Mouse (Mus musculus) MEL (cell line): ENCODE measurements around the gene Bclaf1. TPM values are rescaled to one million over a fixed set of nuclear protein-coding genes. Genes with fewer than 3 reads are reported as not detected.

Source experiments
- DNase-seq: peaks from one replicate; pipeline ENCODE4 v3.0.0; 2011; ENCODE audit warnings: low read depth, low spot score
- H3K27ac ChIP-seq: 2 replicates; pipeline ENCODE4 v1.5.1; 2012; ENCODE audit warnings: low read depth, mild to moderate bottlenecking, control low read depth, low read length, moderate library complexity; ENCODE audit not compliant: control insufficient read depth
- H3K27me3 ChIP-seq, 2 experiments: fragments of 150-350 bp in 1 of 2; sonication (generic) in 1 of 2; 2 replicates each; pipeline ENCODE4 v1.6.1; 2012; ENCODE audit warnings: low read length in 2 of 2, mild to moderate bottlenecking in 2 of 2, improper control_type of control experiment in 1 of 2, moderate library complexity in 1 of 2; ENCODE audit not compliant: insufficient read depth in 2 of 2, control insufficient read depth in 1 of 2
- H3K36me3 ChIP-seq, 2 experiments: 2 replicates each; pipeline ENCODE4 v1.6.1; 2012 to 2014; ENCODE audit warnings: low read length in 2 of 2, improper control_type of control experiment in 1 of 2, inconsistent platforms in 1 of 2, mild to moderate bottlenecking in 1 of 2; ENCODE audit not compliant: insufficient read depth in 2 of 2, control insufficient read depth in 1 of 2
- H3K4me1 ChIP-seq, 2 experiments: fragments of 150-350 bp in 1 of 2; sonication (generic) in 1 of 2; 2 replicates each; pipeline ENCODE4 v1.6.1; 2012; ENCODE audit warnings: low read length in 2 of 2, improper control_type of control experiment in 1 of 2, mild to moderate bottlenecking in 1 of 2; ENCODE audit not compliant: insufficient read depth in 2 of 2, control insufficient read depth in 1 of 2
- H3K4me3 ChIP-seq, 2 experiments: fragments of 150-350 bp in 1 of 2; sonication (generic) in 1 of 2; 2 replicates each; pipeline ENCODE4 v1.5.1; 2012; ENCODE audit warnings: low read depth in 2 of 2, low read length in 2 of 2, mild to moderate bottlenecking in 2 of 2, moderate library complexity in 2 of 2, control low read depth in 1 of 2, improper control_type of control experiment in 1 of 2; ENCODE audit not compliant: control insufficient read depth in 1 of 2, insufficient read depth in 1 of 2
- H3K79me2 ChIP-seq: 2 replicates; pipeline ENCODE4 v1.6.1; 2012; ENCODE audit warnings: mild to moderate bottlenecking, low read length, moderate library complexity; ENCODE audit not compliant: control insufficient read depth, poor library complexity, insufficient read depth
- H3K9ac ChIP-seq: 2 replicates; pipeline ENCODE4 v1.6.1; 2012; ENCODE audit warnings: low read depth, mild to moderate bottlenecking, control low read depth, low read length, moderate library complexity; ENCODE audit not compliant: control insufficient read depth, poor library complexity, severe bottlenecking
- H3K9me3 ChIP-seq: fragments of 150-350 bp; sonication (generic); replicated peaks from 2 replicates; pipeline ENCODE4 v1.6.1; 2012; ENCODE audit warnings: mild to moderate bottlenecking, low read length, improper control_type of control experiment, moderate library complexity; ENCODE audit not compliant: insufficient read depth
- CHD1 ChIP-seq: IDR thresholded peaks from 2 replicates; pipeline ENCODE4 v1.6.1; 2012; ENCODE audit warnings: low read depth, mild to moderate bottlenecking, inconsistent platforms, low read length, improper control_type of control experiment
- CHD2 ChIP-seq: IDR thresholded peaks from 2 replicates; pipeline ENCODE4 v1.6.1; 2011; ENCODE audit warnings: low read length, improper control_type of control experiment
- CTCF ChIP-seq, 3 experiments: IDR thresholded peaks in 2 of 3; conservative IDR thresholded peaks in 1 of 3; 2 replicates each; pipeline ENCODE4 v1.5.1; 2011 to 2012; ENCODE audit warnings: low read length in 3 of 3, low read depth in 2 of 3, mild to moderate bottlenecking in 2 of 3, improper control_type of control experiment in 1 of 3, inconsistent platforms in 1 of 3, mixed read lengths in 1 of 3, moderate library complexity in 1 of 3; ENCODE audit not compliant: control insufficient read depth in 1 of 3, insufficient read depth in 1 of 3, poor library complexity in 1 of 3, severe bottlenecking in 1 of 3
- ELF1 ChIP-seq: IDR thresholded peaks from 2 replicates; pipeline ENCODE4 v1.6.1; 2014; ENCODE audit warnings: low read depth, mild to moderate bottlenecking, inconsistent platforms, low read length, improper control_type of control experiment, moderate library complexity
- EP300 ChIP-seq, 2 experiments: IDR thresholded peaks; 2 replicates each; pipeline ENCODE4 v1.6.1; 2011; ENCODE audit warnings: improper control_type of control experiment in 2 of 2, low read length in 2 of 2, low read depth in 1 of 2, mild to moderate bottlenecking in 1 of 2
- ETS1 ChIP-seq: IDR thresholded peaks from 2 replicates; pipeline ENCODE4 v1.6.1; 2012; ENCODE audit warnings: low read depth, mild to moderate bottlenecking, inconsistent platforms, low read length, improper control_type of control experiment, moderate library complexity
- GABPA ChIP-seq: IDR thresholded peaks from 2 replicates; pipeline ENCODE4 v1.6.1; 2012; ENCODE audit warnings: low read depth, mild to moderate bottlenecking, inconsistent platforms, low read length, improper control_type of control experiment, moderate library complexity
- GATA1 ChIP-seq: IDR thresholded peaks from 2 replicates; pipeline ENCODE4 v1.6.1; 2011; ENCODE audit warnings: low read depth, low read length, improper control_type of control experiment
- HCFC1 ChIP-seq: IDR thresholded peaks from 2 replicates; pipeline ENCODE4 v1.6.1; 2012; ENCODE audit warnings: low read depth, mild to moderate bottlenecking, inconsistent platforms, low read length, improper control_type of control experiment, moderate library complexity
- JUND ChIP-seq: IDR thresholded peaks from 2 replicates; pipeline ENCODE4 v1.6.1; 2011; ENCODE audit warnings: low read depth, mild to moderate bottlenecking, improper control_type of control experiment, low read length
- KAT2A ChIP-seq: conservative IDR thresholded peaks from 2 replicates; pipeline ENCODE4 v1.6.1; 2012; ENCODE audit warnings: low read depth, low read length, improper control_type of control experiment, inconsistent platforms
- MAFK ChIP-seq: IDR thresholded peaks from 2 replicates; pipeline ENCODE4 v1.6.1; 2011; ENCODE audit warnings: low read depth, mild to moderate bottlenecking, low read length, improper control_type of control experiment, borderline replicate concordance
- MAX ChIP-seq: IDR thresholded peaks from 2 replicates; pipeline ENCODE4 v1.6.1; 2011; ENCODE audit warnings: low read length, improper control_type of control experiment
- MAZ ChIP-seq: IDR thresholded peaks from 2 replicates; pipeline ENCODE4 v1.6.1; 2012; ENCODE audit warnings: low read depth, mild to moderate bottlenecking, inconsistent platforms, low read length, improper control_type of control experiment
- MEF2A ChIP-seq: IDR thresholded peaks from 2 replicates; pipeline ENCODE4 v1.6.1; 2014; ENCODE audit warnings: low read depth, mild to moderate bottlenecking, inconsistent platforms, low read length, improper control_type of control experiment; ENCODE audit not compliant: poor library complexity, insufficient replicate concordance, severe bottlenecking; ENCODE audit errors: extremely low read depth
- MXI1 ChIP-seq: IDR thresholded peaks from 2 replicates; pipeline ENCODE4 v1.6.1; 2011; ENCODE audit warnings: mild to moderate bottlenecking, low read depth, low read length, improper control_type of control experiment
- MYC ChIP-seq: IDR thresholded peaks from 2 replicates; pipeline ENCODE4 v1.6.1; 2011; ENCODE audit warnings: low read depth, mild to moderate bottlenecking, low read length, improper control_type of control experiment, moderate library complexity
- NELFE ChIP-seq: IDR thresholded peaks from 2 replicates; pipeline ENCODE4 v1.6.1; 2011; ENCODE audit warnings: low read depth, low read length, improper control_type of control experiment
- NRF1 ChIP-seq: IDR thresholded peaks from 2 replicates; pipeline ENCODE4 v1.6.1; 2014; ENCODE audit warnings: low read depth, mild to moderate bottlenecking, inconsistent platforms, low read length, improper control_type of control experiment, moderate library complexity; ENCODE audit not compliant: poor library complexity, insufficient read depth, severe bottlenecking
- POLR2A ChIP-seq, 2 experiments: IDR thresholded peaks; 2 replicates each; pipeline ENCODE4 v1.6.1; 2011 to 2012; ENCODE audit warnings: low read length in 2 of 2, mild to moderate bottlenecking in 2 of 2, control low read depth in 1 of 2, improper control_type of control experiment in 1 of 2, low read depth in 1 of 2, moderate library complexity in 1 of 2; ENCODE audit not compliant: control insufficient read depth in 1 of 2, insufficient read depth in 1 of 2, poor library complexity in 1 of 2
- POLR2AphosphoS5 ChIP-seq: IDR thresholded peaks from 2 replicates; pipeline ENCODE4 v1.6.1; 2012; ENCODE audit warnings: low read depth, borderline replicate concordance, mild to moderate bottlenecking, inconsistent platforms, low read length, moderate library complexity, mixed read lengths
- RAD21 ChIP-seq: IDR thresholded peaks from 2 replicates; pipeline ENCODE4 v1.6.1; 2011; ENCODE audit warnings: mild to moderate bottlenecking, low read depth, low read length, improper control_type of control experiment
- RCOR1 ChIP-seq: IDR thresholded peaks from 2 replicates; pipeline ENCODE4 v1.6.1; 2012; ENCODE audit warnings: low read depth, mild to moderate bottlenecking, inconsistent platforms, low read length, improper control_type of control experiment
- SIN3A ChIP-seq: IDR thresholded peaks from 2 replicates; pipeline ENCODE4 v1.6.1; 2012; ENCODE audit warnings: low read length, improper control_type of control experiment, inconsistent platforms
- SMC3 ChIP-seq: IDR thresholded peaks from 2 replicates; pipeline ENCODE4 v1.6.1; 2011; ENCODE audit warnings: low read depth, low read length, improper control_type of control experiment
- TAL1 ChIP-seq: IDR thresholded peaks from 2 replicates; pipeline ENCODE4 v1.6.1; 2012; ENCODE audit warnings: mild to moderate bottlenecking, inconsistent platforms, low read length, moderate library complexity, mixed read lengths
- TBP ChIP-seq: IDR thresholded peaks from 2 replicates; pipeline ENCODE4 v1.8.0; 2011; ENCODE audit warnings: low read depth, low read length, improper control_type of control experiment
- TCF12 ChIP-seq: IDR thresholded peaks from 2 replicates; pipeline ENCODE4 v1.6.1; 2014; ENCODE audit warnings: low read depth, mild to moderate bottlenecking, inconsistent platforms, low read length, improper control_type of control experiment, moderate library complexity
- UBTF ChIP-seq: IDR thresholded peaks from 2 replicates; pipeline ENCODE4 v1.6.1; 2012; ENCODE audit warnings: low read depth, mild to moderate bottlenecking, inconsistent platforms, low read length, improper control_type of control experiment, moderate library complexity, borderline replicate concordance; ENCODE audit not compliant: insufficient read depth
- USF1 ChIP-seq: IDR thresholded peaks from 2 replicates; pipeline ENCODE4 v1.6.1; 2014; ENCODE audit warnings: low read depth, mild to moderate bottlenecking, inconsistent platforms, low read length, improper control_type of control experiment, moderate library complexity
- USF2 ChIP-seq, 2 experiments: IDR thresholded peaks; 2 replicates each; pipeline ENCODE4 v1.6.1; 2011 to 2012; ENCODE audit warnings: improper control_type of control experiment in 2 of 2, low read length in 2 of 2, borderline replicate concordance in 1 of 2, inconsistent platforms in 1 of 2, low read depth in 1 of 2, mild to moderate bottlenecking in 1 of 2; ENCODE audit not compliant: insufficient read depth in 1 of 2
- ZC3H11A ChIP-seq: IDR thresholded peaks from 2 replicates; pipeline ENCODE4 v1.6.1; 2012; ENCODE audit warnings: low read depth, mild to moderate bottlenecking, inconsistent platforms, low read length, improper control_type of control experiment
- ZKSCAN1 ChIP-seq: IDR thresholded peaks from 2 replicates; pipeline ENCODE4 v1.6.1; 2012; ENCODE audit warnings: low read depth, mild to moderate bottlenecking, inconsistent platforms, low read length, improper control_type of control experiment, moderate library complexity
- ZMIZ1 ChIP-seq: IDR thresholded peaks from 2 replicates; pipeline ENCODE4 v1.6.1; 2012; ENCODE audit warnings: low read depth, mild to moderate bottlenecking, inconsistent platforms, low read length, improper control_type of control experiment, moderate library complexity
- ZNF384 ChIP-seq: IDR thresholded peaks from 2 replicates; pipeline ENCODE4 v1.6.1; 2012; ENCODE audit warnings: low read depth, mild to moderate bottlenecking, inconsistent platforms, low read length, improper control_type of control experiment
- polyA plus RNA-seq, 2 experiments: library from polyadenylated mRNA; stranded (reverse) in 1 of 2; unstranded in 1 of 2; fragments of >175 nt in 1 of 2; fragments of >200 nt in 1 of 2; gene quantifications; 2 replicates each; pipeline versions ENCODE4 v1.2.1 to v1.2.4; 2012; ENCODE audit warnings: low replicate concordance in 2 of 2, low read depth in 1 of 2; ENCODE audit not compliant: insufficient read length in 2 of 2, insufficient read depth in 1 of 2, missing spikeins in 1 of 2
- total RNA-seq: library from RNA; depleted of rRNA; stranded (reverse); fragments of 300-350 nt; gene quantifications from 2 replicates; pipeline ENCODE4 v1.2.3, GENCODE M21; 2012

The Bclaf1 gene
- total and polyA plus RNA-seq, 3 experiments: 94.0 to 412 (median 171) TPM

GRCm38 (mm10) chr10:20347285-20348214, 35.3 kb downstream of the Bclaf1 start, which contains the start of gene Mtfr2:
TSS of gene Mtfr2 (plus strand) at chr10:20347770.
- no peaks in the 10 kb centered on the region for H3K9me3 ChIP-seq
- DNase-seq: peak; percentile 97
- TF ChIP-seq TCF12 (0 out of 2 replicates have a peak, but pooled peaks have one; percentile 28), GABPA (no peak), ELF1 (peak; percentile 74), MYC (0 out of 2 replicates have a peak, but pooled peaks have one; percentile 14), ZMIZ1 (peak; percentile 77; the same call in 1 of the 2 replicates), SIN3A (peak; percentile 90), POLR2A (IDR thresholded peaks at IDR 0.05; ENCODE audit: control insufficient read depth in 1 of 2, insufficient read depth in 1 of 2, low read depth in 1 of 2, low read length in 2 of 2, poor library complexity in 1 of 2) (peak; percentile 74 to 91), ZNF384 (no peak), TAL1 (no peak), NRF1 (peak; percentile 93), ZKSCAN1 (no peak; the same call in 1 of the 2 replicates), RCOR1 (no peak), NELFE (peak; percentile 85), TBP (peak; percentile 84), MAFK (no peak), GATA1 (no peak), JUND (no peak), CHD2 (no peak), ZC3H11A (no peak), MXI1 (no peak; the same call in 1 of the 2 replicates), ETS1 (no peak), UBTF (0 out of 2 replicates have a peak, but pooled peaks have one; percentile 74), MAX (peak; percentile 44), POLR2AphosphoS5 (peak; percentile 28; the same call in 1 of the 2 replicates), USF2 (IDR thresholded peaks at IDR 0.05; ENCODE audit: borderline replicate concordance in 1 of 2, insufficient read depth in 1 of 2, low read depth in 1 of 2, low read length in 2 of 2) (no peak), EP300 (IDR thresholded peaks at IDR 0.05; ENCODE audit: low read depth in 1 of 2, low read length in 2 of 2) (no peak), MEF2A (no peak), HCFC1 (peak; percentile 73; the same call in 1 of the 2 replicates), SMC3 (no peak), CHD1 (no peak), USF1 (no peak), CTCF (IDR thresholded peaks at IDR 0.05 in 2 of 3, conservative IDR thresholded peaks at IDR 0.05 in 1 of 3; ENCODE audit: control insufficient read depth in 1 of 3, insufficient read depth in 1 of 3, low read depth in 2 of 3, low read length in 3 of 3, poor library complexity in 1 of 3, severe bottlenecking in 1 of 3) (no peak), MAZ (no peak), RAD21 (no peak), KAT2A (no peak)

More at GRCm38 (mm10) chr10:20347285-20348214, 35.3 kb downstream of the Bclaf1 start, which contains the start of gene Mtfr2:
- peaks cover 2% of the 10 kb centered on the region for H3K79me2 ChIP-seq
- H3K36me3 ChIP-seq: peaks cover 4 to 5% of the 10 kb centered on the region in 2 experiments
- peak within 1 kb of the TSS; percentile 84 for H3K9ac ChIP-seq
- peaks cover 3 to 6% of the 10 kb centered on the region in 2 experiments; a peak in 1 of 4 replicates for H3K4me1 ChIP-seq
- peak within 1 kb of the TSS; percentile 58 to 75 for H3K4me3 ChIP-seq
- peak within 1 kb of the TSS; percentile 76 for H3K27ac ChIP-seq
- no peaks in the 10 kb centered on the region for H3K27me3 ChIP-seq
